ENCODE assay signal across 10 mouse cellular contexts in genomic region chr6:135200122-135200957, GRCm38 (mm10). TPM values are rescaled to one million over a fixed set of nuclear protein-coding genes. Genes with fewer than 3 reads are reported as not detected.
DNase-seq lines count a peak whose midpoint lies in the region; ATAC-seq lines count a peak whose summit lies in the region.
"Had no signal": no experiment of that assay in that cellular context is flagged by ENCODE, and none has a peak within 500 bp of the region (broad histone marks: within the 10 kb centered on the region; RNA-seq: fewer than 3 reads in every experiment).

No protein-coding gene starts in this region.

- ATAC-seq in hindbrain, embryonic 14.5 days (ENCODE audit: low FRiP score), result no peak
- ATAC-seq in hindbrain, embryonic 16.5 days, result no peak
- no peak for ATAC-seq in liver, embryonic 12.5 days
- no peak for ATAC-seq in erythroid progenitor cell, adult 5-6 weeks (replicated peaks; ENCODE audit: low FRiP score, poor library complexity, severe bottlenecking)

- no peaks in the 10 kb centered on the region for H3K27me3 ChIP-seq in hindbrain, embryonic 14.5 days (ENCODE audit: control insufficient read depth, insufficient read depth, low read length)
- H3K27me3 ChIP-seq in hindbrain, embryonic 16.5 days (replicated peaks; ENCODE audit: control insufficient read depth, insufficient read depth, low read length), result no peaks in the 10 kb centered on the region
- no peaks in the 10 kb centered on the region for H3K27me3 ChIP-seq in liver, embryonic 12.5 days (replicated peaks)
- H3K27me3 ChIP-seq: limb, embryonic 15.5 days had no signal

- peaks cover 25% of the 10 kb centered on the region for H3K4me1 ChIP-seq in hindbrain, embryonic 14.5 days (replicated peaks; ENCODE audit: control insufficient read depth, insufficient read depth, low read length)
- peaks cover 14% of the 10 kb centered on the region for H3K4me1 ChIP-seq in hindbrain, embryonic 16.5 days (ENCODE audit: control insufficient read depth, insufficient read depth, low read depth, low read length)
- peaks cover 80% of the 10 kb centered on the region for H3K4me1 ChIP-seq in liver, embryonic 12.5 days

- H3K4me2 ChIP-seq in hindbrain, embryonic 14.5 days (replicated peaks), result no peak overlapping the region
- no peak overlapping the region for H3K4me2 ChIP-seq in hindbrain, embryonic 16.5 days (ENCODE audit: low read length)
- peak overlapping the region; percentile 70 for H3K4me2 ChIP-seq in liver, embryonic 12.5 days
- H3K4me2 ChIP-seq: forebrain, embryonic 12.5 days; limb, embryonic 15.5 days had no signal

- H3K27ac ChIP-seq in hindbrain, embryonic 14.5 days, result 0 out of 2 replicates have a peak overlapping the region, but pooled peaks have one; percentile 20
- no peak overlapping the region for H3K27ac ChIP-seq in hindbrain, embryonic 16.5 days (ENCODE audit: low read depth, low read length)
- peak overlapping the region; percentile 99 for H3K27ac ChIP-seq in liver, embryonic 12.5 days
- H3K27ac ChIP-seq: forebrain, embryonic 12.5 days; limb, embryonic 15.5 days had no signal

- H3K36me3 ChIP-seq in hindbrain, embryonic 14.5 days (replicated peaks; ENCODE audit: control insufficient read depth, insufficient read depth), result no peaks in the 10 kb centered on the region
- H3K36me3 ChIP-seq in hindbrain, embryonic 16.5 days (ENCODE audit: control insufficient read depth, insufficient read depth, low read length), result no peaks in the 10 kb centered on the region
- peaks cover 21% of the 10 kb centered on the region for H3K36me3 ChIP-seq in liver, embryonic 12.5 days
- H3K36me3 ChIP-seq: forebrain, embryonic 12.5 days; limb, embryonic 15.5 days had no signal

- no peak for DNase-seq in hindbrain, embryonic 14.5 days (ENCODE audit: low spot score)
- peak; percentile 50 for DNase-seq in right cerebral cortex, postnatal 25 days
- DNase-seq in right cerebral cortex, postnatal 14 days, result no peak
- DNase-seq in embryo, embryonic 10 days (ENCODE audit: low spot score), result no peak
- no peak for DNase-seq in adrenal gland, adult 18-20 months (ENCODE audit: low spot score in 2 of 2)

- WGBS in hindbrain, embryonic 14.5 days, result 87% methylated on average over 16 of the region's 16 CpGs
- 77% methylated on average over 16 of the region's 16 CpGs for WGBS in hindbrain, embryonic 16.5 days
- 79% methylated on average over 16 of the region's 16 CpGs for WGBS in liver, embryonic 12.5 days (ENCODE audit: insufficient replicate concordance)

- no peak overlapping the region for H3K4me3 ChIP-seq in hindbrain, embryonic 14.5 days (replicated peaks; ENCODE audit: low read length)
- H3K4me3 ChIP-seq in hindbrain, embryonic 16.5 days (ENCODE audit: low read length), result no peak overlapping the region
- H3K4me3 ChIP-seq in liver, embryonic 12.5 days, result peak overlapping the region; percentile 87
- H3K4me3 ChIP-seq: forebrain, embryonic 12.5 days; limb, embryonic 15.5 days had no signal

- H3K9me3 ChIP-seq in hindbrain, embryonic 14.5 days (ENCODE audit: control insufficient read depth, low read length), result no peaks in the 10 kb centered on the region
- no peaks in the 10 kb centered on the region for H3K9me3 ChIP-seq in hindbrain, embryonic 16.5 days (ENCODE audit: control insufficient read depth, low read length)
- no peaks in the 10 kb centered on the region for H3K9me3 ChIP-seq in liver, embryonic 12.5 days (replicated peaks)
- H3K9me3 ChIP-seq: forebrain, embryonic 12.5 days; limb, embryonic 15.5 days had no signal

- no peak overlapping the region for H3K9ac ChIP-seq in hindbrain, embryonic 14.5 days
- H3K9ac ChIP-seq in hindbrain, embryonic 16.5 days (ENCODE audit: low read depth, low read length), result no peak overlapping the region
- peak overlapping the region; percentile 96 for H3K9ac ChIP-seq in liver, embryonic 12.5 days
- H3K9ac ChIP-seq: forebrain, embryonic 12.5 days; limb, embryonic 15.5 days had no signal

RNA-seq across cellular contexts. Expression of gene Hebp1, which starts 2.5 kb away (rescaled TPM):
- 3.1 and 3.3 TPM in 2 replicates for polyA plus RNA-seq in hindbrain, embryonic 14.5 days (2014; fragmentation: Nextera tagmentation; extraction: Ambion mirVana)
- 5.9 and 9.4 TPM in 2 replicates for polyA plus RNA-seq in hindbrain, embryonic 16.5 days (2015; fragmentation: Nextera tagmentation; extraction: Ambion mirVana)
- polyA plus RNA-seq in liver, embryonic 12.5 days (2016; fragmentation: Nextera tagmentation; extraction: Ambion mirVana), result 116 and 120 TPM in 2 replicates
- total RNA-seq in adrenal gland, adult 18-20 months (2021), result 10 to 100 TPM; 17.3 to 46.7 TPM
- total RNA-seq in erythroid progenitor cell, adult 5-6 weeks (2015; ENCODE audit: low replicate concordance), result 192 and 305 TPM in 2 replicates
- total RNA-seq in erythroid progenitor cell, adult 5-6 weeks (2017; ENCODE audit: low replicate concordance), result 368 and 376 TPM in 2 replicates

RNA-seq across cellular contexts. Expression of gene Fam234b, which starts 2.6 kb away (rescaled TPM):
- polyA plus RNA-seq in hindbrain, embryonic 14.5 days (2014; fragmentation: Nextera tagmentation; extraction: Ambion mirVana), result 117 and 126 TPM in 2 replicates
- 110 and 120 TPM in 2 replicates for polyA plus RNA-seq in hindbrain, embryonic 16.5 days (2015; fragmentation: Nextera tagmentation; extraction: Ambion mirVana)
- polyA plus RNA-seq in liver, embryonic 12.5 days (2016; fragmentation: Nextera tagmentation; extraction: Ambion mirVana), result 36.3 and 37.5 TPM in 2 replicates
- 10 to 100 TPM; 14.7 to 16.9 TPM for total RNA-seq in adrenal gland, adult 18-20 months (2021)
- 110 and 154 TPM in 2 replicates for total RNA-seq in erythroid progenitor cell, adult 5-6 weeks (2015; ENCODE audit: low replicate concordance)
- 96.5 and 104 TPM in 2 replicates for total RNA-seq in erythroid progenitor cell, adult 5-6 weeks (2017; ENCODE audit: low replicate concordance)

RNA-seq across cellular contexts. Expression of gene Gsg1, which starts 53.8 kb away (rescaled TPM):
- polyA plus RNA-seq in hindbrain, embryonic 14.5 days (2014; fragmentation: Nextera tagmentation; extraction: Ambion mirVana), result 0.15 and 0.31 TPM in 2 replicates
- 0.13 and 0.17 TPM in 2 replicates for polyA plus RNA-seq in hindbrain, embryonic 16.5 days (2015; fragmentation: Nextera tagmentation; extraction: Ambion mirVana)
- polyA plus RNA-seq in liver, embryonic 12.5 days (2016; fragmentation: Nextera tagmentation; extraction: Ambion mirVana), result 0.10 and 0.32 TPM in 2 replicates
- total RNA-seq in adrenal gland, adult 18-20 months (2021), result not detected
- not detected in 2 replicates for total RNA-seq in erythroid progenitor cell, adult 5-6 weeks (2015; ENCODE audit: low replicate concordance)
- not detected in 2 replicates for total RNA-seq in erythroid progenitor cell, adult 5-6 weeks (2017; ENCODE audit: low replicate concordance)

Comparison
In these comparisons a context has a peak if more than half of its experiments do, and no peak if none do; other contexts are left out.
1. RNA of gene Hebp1, which starts 2.5 kb away (polyA plus RNA-seq): 116 to 120 TPM in liver, embryonic 12.5 days; 5.9 to 9.4 TPM in hindbrain, embryonic 16.5 days and 3.1 to 3.3 TPM in hindbrain, embryonic 14.5 days; every median in the first group is over 10 times any median in the second.